Mouse (Mus musculus): ENCODE measurements around the gene Rnf150. TPM values are rescaled to one million over a fixed set of nuclear protein-coding genes. Genes with fewer than 3 reads are reported as not detected.

The Rnf150 gene
- total and polyA plus RNA-seq, 3 experiments = not detected

DNA sequence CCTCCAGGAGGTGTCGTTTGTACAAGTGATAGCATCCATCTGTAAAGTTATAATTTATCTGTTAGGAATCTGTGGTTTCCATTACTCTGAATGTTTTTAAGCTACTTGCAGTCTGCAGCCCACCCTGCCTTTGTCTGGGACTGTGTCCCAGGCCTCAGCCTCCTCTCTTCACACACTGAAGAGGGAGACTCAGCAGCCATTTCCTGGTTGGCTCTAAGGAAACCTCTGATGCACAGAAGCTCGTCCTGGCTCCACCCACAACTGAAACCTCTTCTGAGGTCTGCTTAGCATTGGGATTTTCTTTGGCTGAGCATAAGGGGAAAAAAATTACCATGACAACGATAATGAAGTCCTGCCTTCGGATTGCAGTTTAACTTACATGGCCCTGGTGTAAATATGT is 110.2 kb downstream of the Rnf150 start:
- Histone ChIP-seq H3K9me3 (replicated peaks; ENCODE audit: insufficient read depth, low read length) (no peaks in the 10 kb centered on the region), H3K4me1 (ENCODE audit: control insufficient read depth in 1 of 2, insufficient read depth in 2 of 2, low read length in 2 of 2) (no peaks in the 10 kb centered on the region), H3K4me3 (ENCODE audit: control insufficient read depth in 1 of 2, insufficient read depth in 1 of 2, low read depth in 2 of 2, low read length in 2 of 2) (no peak overlapping the region), H3K79me2 (ENCODE audit: control insufficient read depth, insufficient read depth, low read length, poor library complexity) (no peaks in the 10 kb centered on the region), H3K36me3 (ENCODE audit: control insufficient read depth in 1 of 2, insufficient read depth in 2 of 2, low read length in 2 of 2) (no peaks in the 10 kb centered on the region), H3K27ac (ENCODE audit: control insufficient read depth, low read depth, low read length) (no peak overlapping the region), H3K9ac (ENCODE audit: control insufficient read depth, low read depth, low read length, poor library complexity, severe bottlenecking) (no peak overlapping the region), H3K27me3 (ENCODE audit: control insufficient read depth in 1 of 2, insufficient read depth in 2 of 2, low read length in 2 of 2) (no peaks in the 10 kb centered on the region)
- TF ChIP-seq RCOR1 (IDR thresholded peaks at IDR 0.05; ENCODE audit: low read depth, low read length) (no peak), ELF1 (IDR thresholded peaks at IDR 0.05; ENCODE audit: low read depth, low read length) (no peak), MYC (IDR thresholded peaks at IDR 0.05; ENCODE audit: low read depth, low read length) (no peak), SIN3A (IDR thresholded peaks at IDR 0.05; ENCODE audit: low read length) (no peak), NELFE (IDR thresholded peaks at IDR 0.05; ENCODE audit: low read depth, low read length) (no peak)
- DNase-seq (ENCODE audit: low read depth, low spot score) = no peak

DNA sequence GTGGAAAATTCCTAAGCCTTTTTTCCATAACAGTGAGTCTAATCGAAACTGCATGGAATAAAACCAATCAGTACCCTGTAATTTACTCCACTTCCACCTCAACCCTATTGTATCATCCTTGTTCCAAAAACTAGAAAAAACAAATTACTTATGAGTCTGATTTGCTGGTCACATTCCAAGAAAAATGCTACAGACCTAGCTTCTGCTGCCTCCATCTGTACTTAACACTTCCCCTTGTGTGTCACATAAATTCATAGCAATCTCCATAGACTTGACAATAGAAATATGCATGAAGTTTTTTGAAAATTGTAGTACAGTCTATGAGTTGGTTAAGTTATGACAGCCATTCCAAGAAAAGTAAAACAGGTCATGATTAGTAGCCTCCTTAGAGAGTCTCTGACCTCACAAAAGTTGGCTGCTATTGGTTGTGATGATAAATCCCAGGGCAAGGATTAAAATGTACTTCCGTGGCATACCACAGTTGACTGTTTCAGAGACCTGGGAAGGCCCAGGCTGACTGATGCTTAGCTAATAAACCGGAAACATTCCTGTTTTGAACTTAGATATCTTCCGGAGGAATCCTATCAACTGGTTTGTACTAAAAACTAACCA is 118.2 kb downstream of the Rnf150 start:
- Histone ChIP-seq H3K36me3 (ENCODE audit: control insufficient read depth in 1 of 2, insufficient read depth in 2 of 2, low read length in 2 of 2) (no peaks in the 10 kb centered on the region), H3K79me2 (ENCODE audit: control insufficient read depth, insufficient read depth, low read length, poor library complexity) (no peaks in the 10 kb centered on the region), H3K4me1 (ENCODE audit: control insufficient read depth in 1 of 2, insufficient read depth in 2 of 2, low read length in 2 of 2) (no peaks in the 10 kb centered on the region), H3K27me3 (ENCODE audit: control insufficient read depth in 1 of 2, insufficient read depth in 2 of 2, low read length in 2 of 2) (no peaks in the 10 kb centered on the region), H3K9me3 (replicated peaks; ENCODE audit: insufficient read depth, low read length) (no peaks in the 10 kb centered on the region), H3K27ac (ENCODE audit: control insufficient read depth, low read depth, low read length) (no peak overlapping the region), H3K4me3 (ENCODE audit: control insufficient read depth in 1 of 2, insufficient read depth in 1 of 2, low read depth in 2 of 2, low read length in 2 of 2) (no peak overlapping the region), H3K9ac (ENCODE audit: control insufficient read depth, low read depth, low read length, poor library complexity, severe bottlenecking) (no peak overlapping the region)
- DNase-seq (ENCODE audit: low read depth, low spot score) = no peak
- TF ChIP-seq ZMIZ1 (IDR thresholded peaks at IDR 0.05; ENCODE audit: low read depth, low read length) (no peak), CHD1 (IDR thresholded peaks at IDR 0.05; ENCODE audit: low read depth, low read length) (no peak), CTCF (IDR thresholded peaks at IDR 0.05 in 2 of 3, conservative IDR thresholded peaks at IDR 0.05 in 1 of 3; ENCODE audit: control insufficient read depth in 1 of 3, insufficient read depth in 1 of 3, low read depth in 2 of 3, low read length in 3 of 3, poor library complexity in 1 of 3, severe bottlenecking in 1 of 3) (no peak), MXI1 (IDR thresholded peaks at IDR 0.05; ENCODE audit: low read depth, low read length) (no peak), MEF2A (IDR thresholded peaks at IDR 0.05; ENCODE audit: extremely low read depth, insufficient replicate concordance, low read depth, low read length, poor library complexity, severe bottlenecking) (no peak), POLR2AphosphoS2 (IDR thresholded peaks at IDR 0.05; ENCODE audit: low read length) (no peak), CHD2 (IDR thresholded peaks at IDR 0.05; ENCODE audit: low read length) (no peak), MAFK (IDR thresholded peaks at IDR 0.05; ENCODE audit: borderline replicate concordance, low read depth, low read length) (no peak), TAL1 (IDR thresholded peaks at IDR 0.05; ENCODE audit: low read length) (no peak), GATA1 (IDR thresholded peaks at IDR 0.05; ENCODE audit: low read depth, low read length) (no peak), HCFC1 (IDR thresholded peaks at IDR 0.05; ENCODE audit: low read depth, low read length) (no peak), MAX (IDR thresholded peaks at IDR 0.05; ENCODE audit: low read length) (no peak), EP300 (IDR thresholded peaks at IDR 0.05; ENCODE audit: low read depth in 1 of 2, low read length in 2 of 2) (no peak)

All from MEL (cell line).